Mouse (Mus musculus) lung, postnatal 14 days (tissue): ENCODE measurements around the gene Cyp2d10.
"Not testable (repeated sequence)": the region's sequence is repeated elsewhere in the genome, so short reads cannot be mapped to it uniquely, and the experiment has no call there.

ENCODE experiments used
- DNase-seq: peaks from one replicate; pipeline ENCODE4 v3.0.0; 2021

Cyp2d10 gene

GRCm38 (mm10) chr15:82406981-82407380 is at the start of gene Cyp2d10:
Cyp2d10 (minus strand) TSS chr15:82407195.
- DNase-seq = no peak

DNA sequence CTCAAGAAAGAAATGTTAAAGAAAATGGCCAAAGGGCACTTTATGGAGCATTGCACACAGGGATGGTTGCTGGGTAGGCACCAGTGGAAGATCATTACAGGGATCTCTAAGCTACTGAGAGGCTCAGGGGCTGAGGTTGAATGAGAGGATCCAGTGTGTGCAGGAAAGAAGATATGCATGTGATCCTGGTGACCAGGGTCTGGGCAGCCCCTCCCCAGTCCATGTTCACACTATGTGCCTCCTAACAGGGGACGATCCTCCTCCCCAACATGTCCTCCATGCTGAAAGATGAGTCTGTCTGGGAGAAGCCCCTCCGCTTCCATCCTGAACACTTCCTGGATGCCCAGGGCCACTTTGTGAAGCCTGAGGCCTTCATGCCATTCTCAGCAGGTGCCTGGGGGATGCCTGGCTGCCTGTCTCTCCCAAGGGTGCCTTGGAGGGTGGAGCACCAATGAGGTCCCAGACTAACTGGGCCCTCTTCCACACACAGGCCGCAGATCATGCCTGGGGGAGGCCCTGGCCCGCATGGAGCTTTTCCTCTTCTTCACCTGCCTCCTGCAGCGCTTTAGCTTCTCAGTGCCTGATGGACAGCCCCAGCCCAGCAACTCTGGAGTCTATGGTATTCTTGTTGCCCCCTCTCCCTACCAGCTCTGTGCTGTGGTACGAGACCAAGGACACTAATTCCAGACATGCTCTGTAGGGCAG is 49.2 kb upstream of the Cyp2d10 start:
- not testable (repeated sequence) for DNase-seq

GRCm38 (mm10) chr15:82453501-82453900 is 46.5 kb upstream of the Cyp2d10 start:
- DNase-seq = not testable (repeated sequence)

DNA sequence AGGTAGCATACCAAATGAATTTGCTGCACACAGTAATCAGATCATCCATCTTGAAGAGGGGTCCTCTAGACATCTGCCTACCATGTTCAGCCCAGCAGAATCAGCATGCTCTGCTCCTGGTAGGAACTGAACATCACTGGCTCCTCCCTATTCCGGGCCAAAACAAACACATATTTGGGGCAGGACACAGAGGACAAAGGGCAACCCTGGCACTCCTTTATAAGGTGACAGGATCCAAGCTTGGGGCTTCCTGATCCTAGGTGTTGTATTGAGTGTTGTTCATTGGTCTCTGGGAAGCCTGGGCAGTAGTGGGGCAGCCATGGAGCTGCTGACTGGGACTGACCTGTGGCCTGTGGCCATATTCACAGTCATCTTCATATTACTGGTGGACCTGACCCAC is 45.1 kb upstream of the Cyp2d10 start:
- not testable (repeated sequence) for DNase-seq

DNA sequence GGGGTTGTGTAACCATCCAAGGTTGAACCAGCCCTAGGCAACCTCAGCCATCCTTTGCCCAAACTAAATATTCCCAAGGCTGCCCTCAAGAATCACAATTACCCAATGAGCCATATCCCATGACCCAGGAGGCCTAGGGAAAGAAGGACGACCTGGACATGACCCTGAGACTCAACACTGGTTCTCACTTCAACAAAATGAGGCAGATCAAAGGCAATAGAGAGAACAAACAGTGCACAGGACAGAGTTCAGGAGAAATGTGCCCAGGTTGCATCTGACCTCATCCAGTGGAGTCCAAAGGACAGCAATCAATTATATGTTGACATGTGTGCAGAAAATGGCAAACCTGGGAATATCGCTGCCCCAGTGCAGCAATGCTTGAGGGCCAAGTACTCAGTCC is 43.0 kb upstream of the Cyp2d10 start:
- DNase-seq = not testable (repeated sequence)

- no peak for DNase-seq
Measured at GRCm38 (mm10) chr15:82445196-82445595, 38.2 kb upstream of the Cyp2d10 start.

GRCm38 (mm10) chr15:82443658-82444057 is 36.7 kb upstream of the Cyp2d10 start:
- no peak for DNase-seq

- no peak for DNase-seq
Measured at GRCm38 (mm10) chr15:82437975-82438617, 31.1 kb upstream of the Cyp2d10 start.

GRCm38 (mm10) chr15:82435606-82436005 is 28.6 kb upstream of the Cyp2d10 start:
- DNase-seq = no peak

DNA sequence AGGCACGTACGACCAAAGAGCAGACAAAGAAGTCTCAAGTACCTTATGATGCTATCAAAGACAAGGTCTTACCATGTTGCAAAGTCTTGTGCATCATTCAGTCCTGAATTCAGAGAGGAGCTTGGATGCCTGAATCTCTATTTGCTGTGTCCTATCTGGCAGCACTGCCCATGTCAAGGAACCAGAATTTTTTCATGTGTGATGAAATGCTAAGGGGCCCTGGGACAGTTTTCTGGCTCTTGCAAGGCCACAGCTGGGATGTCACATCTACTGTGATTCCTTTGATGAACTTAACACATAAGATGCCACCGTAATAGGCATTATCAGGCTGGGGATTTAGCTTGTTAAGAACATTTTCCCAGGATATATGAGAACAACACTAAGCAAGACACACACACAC is 28.0 kb upstream of the Cyp2d10 start:
- no peak for DNase-seq

DNA sequence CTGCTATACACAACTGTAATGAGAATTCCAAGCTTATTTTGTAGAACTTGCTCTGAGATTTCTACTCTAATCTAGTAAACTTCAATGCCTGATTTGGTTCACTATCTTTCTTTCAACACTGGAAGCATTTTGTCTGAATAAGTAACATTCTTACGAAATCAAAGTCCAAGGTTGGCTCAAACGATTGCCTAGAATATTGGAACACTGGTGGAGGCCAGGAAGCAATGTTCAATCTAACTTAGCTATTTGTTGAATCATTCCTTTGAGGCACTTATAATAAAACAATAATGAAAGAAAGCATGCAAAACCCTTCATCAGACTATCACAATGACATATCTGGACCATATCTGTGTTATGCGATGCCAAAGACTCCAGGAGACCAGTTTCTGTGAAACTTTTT is 27.5 kb upstream of the Cyp2d10 start:
- no peak for DNase-seq

DNA sequence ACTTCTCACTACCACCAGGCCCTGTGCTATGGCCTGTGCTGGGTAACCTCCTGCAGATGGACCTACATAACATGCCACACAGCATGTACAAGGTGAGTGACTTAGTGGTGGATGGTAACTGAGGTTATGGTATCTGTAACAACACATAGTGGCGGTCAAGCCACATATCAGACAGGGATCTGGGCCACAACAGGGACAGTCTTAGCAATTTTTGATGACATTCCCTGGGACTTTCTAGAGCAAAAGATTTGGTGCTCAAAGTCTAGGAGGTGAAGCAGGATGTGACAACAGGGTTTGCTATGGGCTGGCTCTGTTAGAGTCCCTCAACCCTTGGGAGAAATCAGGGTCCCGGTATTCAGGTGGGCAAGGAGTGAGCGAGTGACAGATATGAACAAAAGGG is 26.6 kb upstream of the Cyp2d10 start:
- no peak for DNase-seq

DNA sequence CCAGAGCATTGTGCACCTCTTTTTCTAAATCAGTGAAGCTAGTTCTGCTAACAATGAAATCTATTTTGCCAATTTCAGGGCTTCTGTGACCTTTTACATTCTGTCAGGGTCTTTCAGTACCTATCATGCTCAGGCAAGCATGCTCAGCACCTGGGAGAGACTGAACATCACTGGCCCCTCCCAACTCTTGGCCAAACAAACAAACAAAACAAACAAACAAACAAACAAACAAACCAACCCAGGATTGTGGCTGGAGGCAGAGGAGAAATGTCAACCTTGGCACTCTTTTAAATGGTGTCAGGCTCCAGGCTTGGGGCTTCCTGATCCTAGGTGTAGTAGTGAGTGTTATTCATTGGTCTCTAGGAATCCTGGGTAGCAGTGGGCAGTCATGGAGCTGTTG is 26.1 kb upstream of the Cyp2d10 start, which contains the start of gene Cyp2d9:
TSS of gene Cyp2d9 (plus strand) at position 301 of the 400 bp plus-strand sequence.
- DNase-seq = no peak

GRCm38 (mm10) chr15:82423471-82423870 is 16.5 kb upstream of the Cyp2d10 start:
- no peak for DNase-seq

GRCm38 (mm10) chr15:82422935-82423334 is 15.9 kb upstream of the Cyp2d10 start:
- no peak for DNase-seq

DNA sequence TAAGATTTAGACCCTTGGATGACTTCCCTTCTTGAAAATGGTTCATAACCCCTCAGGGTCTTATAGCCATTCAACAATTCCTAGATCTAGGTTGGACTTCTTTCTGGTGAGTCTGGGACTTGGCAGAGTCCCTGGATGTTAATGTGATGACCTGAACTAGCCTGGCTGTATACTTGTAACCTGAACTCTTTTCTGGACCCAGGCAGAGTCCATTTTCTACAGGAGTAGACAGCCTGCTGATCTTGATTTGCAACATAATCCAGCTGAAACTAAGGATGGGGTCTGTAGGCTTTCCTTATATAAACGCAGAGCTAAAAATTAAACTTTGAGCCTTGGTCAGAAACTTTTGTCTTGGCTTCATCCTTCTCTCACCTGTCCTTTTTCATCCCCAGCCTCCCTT is 11.6 kb upstream of the Cyp2d10 start:
- DNase-seq = no peak

DNA sequence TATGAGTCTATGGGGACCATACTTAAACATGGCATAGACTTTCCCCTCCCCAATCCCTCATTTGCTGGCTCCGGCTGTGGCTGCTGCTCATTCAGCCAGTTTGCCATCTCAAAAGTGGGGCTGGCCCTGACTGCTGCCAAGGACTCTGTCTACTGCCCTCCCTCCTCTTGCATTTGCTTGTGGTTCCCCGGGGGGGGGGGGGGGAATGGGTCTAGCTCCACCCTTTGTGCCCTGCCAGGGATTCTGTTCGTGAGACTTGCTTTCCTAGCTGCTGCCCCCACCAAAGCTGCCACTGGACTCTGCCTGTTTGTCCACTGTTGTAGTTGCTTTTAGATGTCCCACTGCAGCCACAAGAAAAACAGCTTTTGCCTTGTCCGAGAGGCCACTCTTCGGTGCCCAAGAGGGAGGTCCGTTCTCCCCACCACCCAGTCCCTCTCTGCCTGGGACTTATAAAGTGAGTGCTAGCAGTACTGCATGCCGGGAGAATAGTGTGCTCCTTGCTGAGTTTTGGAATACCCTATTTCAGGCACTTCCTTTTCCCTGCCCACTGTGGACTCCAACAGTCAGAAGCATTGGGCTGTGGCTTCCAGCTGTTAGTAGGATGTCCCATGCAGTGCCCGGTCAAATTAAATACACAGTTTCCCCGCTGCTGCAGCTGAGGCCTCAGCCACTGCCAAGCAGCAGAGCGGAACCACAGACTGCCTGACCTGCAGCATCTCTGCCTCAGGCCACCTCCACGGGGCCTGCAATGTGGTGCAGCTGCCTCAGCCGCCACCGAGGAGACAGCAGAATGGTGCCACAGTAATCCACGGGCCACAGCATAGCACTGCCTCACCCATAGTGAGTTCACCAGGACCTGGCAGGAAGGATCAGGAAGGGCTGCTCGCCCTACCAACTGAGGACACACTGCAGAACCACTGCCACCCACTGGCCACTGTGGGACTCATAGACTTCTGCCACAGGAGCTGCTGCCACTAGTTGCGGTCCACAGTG is 10.1 kb upstream of the Cyp2d10 start:
- DNase-seq = peak; percentile 88

GRCm38 (mm10) chr15:82407536-82407935 is 541 bp upstream of the Cyp2d10 start:
- DNase-seq = no peak

DNA sequence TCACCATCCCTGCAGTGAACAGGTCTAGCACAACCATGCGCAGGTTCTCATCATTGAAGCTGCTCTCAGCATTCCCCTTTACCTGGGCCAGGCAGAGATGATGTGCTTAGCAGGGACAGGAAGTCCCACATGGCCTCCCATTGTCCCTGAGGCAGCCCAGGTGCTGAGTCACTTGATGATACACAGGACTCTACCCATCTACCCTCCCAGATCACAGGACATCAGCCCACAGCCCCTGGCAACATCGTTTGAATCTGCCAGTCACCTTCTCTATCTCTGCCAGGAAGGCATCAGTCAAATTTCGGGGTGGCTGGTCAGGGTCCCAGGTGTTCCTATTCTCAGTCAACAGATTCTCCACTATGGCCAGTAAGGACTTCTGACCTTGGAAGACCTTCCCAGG is 2.8 kb downstream of the Cyp2d10 start:
- DNase-seq = no peak

DNA sequence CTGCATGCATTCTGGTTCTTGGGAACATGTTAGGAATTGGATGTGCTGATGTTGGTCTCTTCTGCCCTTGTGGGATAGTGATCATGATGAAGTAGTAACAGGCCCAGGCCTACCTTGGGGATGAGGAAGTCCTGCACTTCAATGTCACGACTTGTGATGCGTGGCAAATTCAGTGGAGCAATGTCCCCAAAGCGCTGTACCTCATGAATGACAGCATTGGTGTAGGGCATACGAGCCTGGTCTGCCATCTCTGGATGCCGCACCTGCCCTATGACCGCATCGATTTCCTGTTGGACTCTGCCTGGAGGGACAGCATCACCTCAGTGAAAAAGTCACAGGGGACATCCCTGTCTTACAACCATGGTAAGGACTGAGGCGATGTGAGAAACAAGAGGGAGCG is 3.4 kb downstream of the Cyp2d10 start:
- DNase-seq = no peak

DNA sequence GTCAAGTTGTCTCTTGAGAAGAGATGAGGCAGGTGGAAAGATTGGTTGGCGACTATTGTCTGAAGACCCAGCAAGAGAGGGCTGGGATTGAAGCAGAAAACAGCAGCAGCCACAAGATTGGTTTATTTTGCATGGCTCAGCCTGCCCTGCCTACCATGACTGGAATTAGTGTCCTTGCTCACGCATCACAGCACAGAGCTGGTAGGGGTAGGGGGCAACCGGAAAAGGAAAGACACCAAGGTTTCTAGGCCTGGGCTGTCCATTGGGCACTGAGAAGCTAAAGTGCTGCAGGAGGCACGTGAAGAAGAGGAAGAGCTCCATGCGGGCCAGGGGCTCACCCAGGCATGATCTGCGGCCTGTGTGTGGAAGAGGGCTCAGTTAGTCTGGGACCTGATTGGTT is 4.3 kb downstream of the Cyp2d10 start:
- no peak for DNase-seq

- DNase-seq = no peak
Measured at GRCm38 (mm10) chr15:82402106-82402505, 4.9 kb downstream of the Cyp2d10 start.

GRCm38 (mm10) chr15:82401516-82401915 is 5.5 kb downstream of the Cyp2d10 start:
- no peak for DNase-seq
